Mouse (Mus musculus) gastrocnemius, postnatal 25 days (tissue): Measurements from ENCODE around the gene Tbc1d10c. TPM values are rescaled to one million over a fixed set of nuclear protein-coding genes. Genes with fewer than 3 reads are reported as not detected.

Experiments used
- DNase-seq: peaks from one replicate; pipeline ENCODE4 v3.0.0; 2022
- long read RNA-seq, 2 experiments: library from polyadenylated mRNA; stranded (forward); transcript quantifications; one replicate each; pipeline ENCODE4 v2.0.0; 2021
- total RNA-seq, 2 experiments: library from RNA; stranded (reverse); gene quantifications; 1 replicate in 1 of 2; 2 replicates in 1 of 2; pipeline ENCODE4 v1.2.3; 2021

The Tbc1d10c gene
- 1 to 10 TPM; 4.7 to 5.9 TPM for total RNA-seq
- long read RNA-seq, experiment 1, transcript Tbc1d10c-208 (3 exons, 993 nt), result major isoform, 5 of 7 reads
- long read RNA-seq, experiment 1, partial matches to known transcripts, result 1 of 7 reads
- long read RNA-seq, experiment 1, other reads (novel, unspliced or antisense), result 1 of 7 reads
- long read RNA-seq, experiment 2, partial matches to known transcripts, result 1 of 5 reads
- long read RNA-seq, experiment 2, other reads (novel, unspliced or antisense), result 1 of 5 reads

GRCm38 (mm10) chr19:4190831-4191334 is at the start of gene Tbc1d10c:
Gene Tbc1d10c, minus strand, starts transcription at chr19:4191284.
- DNase-seq, result peak; percentile 66

GRCm38 (mm10) chr19:4240247-4240668 is 49.2 kb upstream of the Tbc1d10c start:
- DNase-seq, result no peak

- DNase-seq, result no peak
Measured at GRCm38 (mm10) chr19:4234548-4234947, 43.5 kb upstream of the Tbc1d10c start.

GRCm38 (mm10) chr19:4232651-4233050 is 41.6 kb upstream of the Tbc1d10c start:
- no peak for DNase-seq

GRCm38 (mm10) chr19:4232186-4232572 is 41.1 kb upstream of the Tbc1d10c start:
- DNase-seq, result no peak

- peak; percentile 99 for DNase-seq
Measured at GRCm38 (mm10) chr19:4231253-4232185, 40.4 kb upstream of the Tbc1d10c start, which contains the start of gene Pold4. Gene Pold4, plus strand, starts transcription at chr19:4231899.

GRCm38 (mm10) chr19:4230415-4230814 is 39.3 kb upstream of the Tbc1d10c start:
- DNase-seq, result no peak

- peak; percentile 41 for DNase-seq
Measured at GRCm38 (mm10) chr19:4229451-4230076, 38.5 kb upstream of the Tbc1d10c start.

- DNase-seq, result no peak
Measured at GRCm38 (mm10) chr19:4228891-4229290, 37.8 kb upstream of the Tbc1d10c start.

GRCm38 (mm10) chr19:4227894-4228678 is 37.0 kb upstream of the Tbc1d10c start:
- peak; percentile 68 for DNase-seq

GRCm38 (mm10) chr19:4227446-4227845 is 36.4 kb upstream of the Tbc1d10c start:
- DNase-seq, result no peak

- DNase-seq, result no peak
Measured at GRCm38 (mm10) chr19:4226779-4227178, 35.7 kb upstream of the Tbc1d10c start.

- no peak for DNase-seq
Measured at GRCm38 (mm10) chr19:4222165-4222564, 31.1 kb upstream of the Tbc1d10c start.

GRCm38 (mm10) chr19:4220957-4221743 is 30.1 kb upstream of the Tbc1d10c start:
- no peak for DNase-seq

- DNase-seq, result no peak
Measured at GRCm38 (mm10) chr19:4220416-4220815, 29.3 kb upstream of the Tbc1d10c start.

GRCm38 (mm10) chr19:4219943-4220342 is 28.9 kb upstream of the Tbc1d10c start:
- no peak for DNase-seq

GRCm38 (mm10) chr19:4218784-4219183 is 27.7 kb upstream of the Tbc1d10c start:
- DNase-seq, result no peak

GRCm38 (mm10) chr19:4218293-4218692 is 27.2 kb upstream of the Tbc1d10c start:
- DNase-seq, result no peak

- DNase-seq, result no peak
Measured at GRCm38 (mm10) chr19:4217855-4218254, 26.8 kb upstream of the Tbc1d10c start.

- no peak for DNase-seq
Measured at GRCm38 (mm10) chr19:4217140-4217539, 26.1 kb upstream of the Tbc1d10c start.
